Mouse (Mus musculus) central nervous system, embryonic 18 days (tissue): Measurements from ENCODE around the gene Vmn1r232. TPM values are rescaled to one million over a fixed set of nuclear protein-coding genes. Genes with fewer than 3 reads are reported as not detected.

Source experiments
- polyA plus RNA-seq: library from polyadenylated mRNA; depleted of rRNA; stranded (reverse); fragments of >200 nt; gene quantifications from 2 replicates; pipeline ENCODE4 v1.2.3, GENCODE M21; 2012; rRNA removed

The Vmn1r232 gene
- polyA plus RNA-seq = not detected in 2 replicates

GRCm38 (mm10) chr17:20919614-20920013, at the start of gene Vmn1r232:
Gene Vmn1r232 (minus strand): TSS chr17:20919714.

GRCm38 (mm10) chr17:20944985-20945891, 25.7 kb upstream of the Vmn1r232 start, which contains the start of gene Ppp2r1a:
Gene Ppp2r1a (plus strand): TSS chr17:20945311.

GRCm38 (mm10) chr17:20904991-20905390, 14.5 kb downstream of the Vmn1r232 start, which contains the start of gene Vmn1r231:
Gene Vmn1r231 (minus strand): TSS chr17:20905091.

Other genes starting within 250 kb of the Vmn1r232 start
- gene Vmn1r226, start 236.9 kb downstream of the Vmn1r232 start, polyA plus RNA-seq = not detected in 2 replicates
- gene Vmn1r227, start 189.9 kb downstream of the Vmn1r232 start, polyA plus RNA-seq = not detected in 2 replicates
- gene Vmn1r228, start 133.6 kb downstream of the Vmn1r232 start, polyA plus RNA-seq = not detected in 2 replicates
- not detected in 2 replicates for gene Vmn1r229, start 108.2 kb downstream of the Vmn1r232 start, polyA plus RNA-seq
- not detected in 2 replicates for gene Vmn1r230, start 79.3 kb downstream of the Vmn1r232 start, polyA plus RNA-seq
- gene Vmn1r231, start 14.6 kb downstream of the Vmn1r232 start, polyA plus RNA-seq = not detected in 2 replicates
- 435 and 470 TPM in 2 replicates for gene Ppp2r1a, start 25.6 kb upstream of the Vmn1r232 start, polyA plus RNA-seq
- not detected in 2 replicates for gene Vmn1r233, start 76.8 kb upstream of the Vmn1r232 start, polyA plus RNA-seq
- gene Zfp160, start 89.2 kb upstream of the Vmn1r232 start, polyA plus RNA-seq = 22.2 and 25.7 TPM in 2 replicates